Mouse (Mus musculus) kidney, adult 2 months (tissue): ENCODE data around the gene Mrps34.
A peak's percentile ranks its signal among the peaks of the same experiment; 100 is the strongest.

Source experiments
- CTCF ChIP-seq: fragments of 200-500 bp; conservative IDR thresholded peaks from 2 replicates; pipeline ENCODE4 v1.5.1; 2011; ENCODE audit warnings: low read depth, mild to moderate bottlenecking, control low read depth, low read length, moderate library complexity, mixed read lengths; ENCODE audit not compliant: insufficient read depth, insufficient read length
- POLR2A ChIP-seq: fragments of 200-500 bp; IDR thresholded peaks from one replicate; pipeline ENCODE4 v1.6.1; 2011; ENCODE audit warnings: low read depth, low read length, control low read depth

DNA sequence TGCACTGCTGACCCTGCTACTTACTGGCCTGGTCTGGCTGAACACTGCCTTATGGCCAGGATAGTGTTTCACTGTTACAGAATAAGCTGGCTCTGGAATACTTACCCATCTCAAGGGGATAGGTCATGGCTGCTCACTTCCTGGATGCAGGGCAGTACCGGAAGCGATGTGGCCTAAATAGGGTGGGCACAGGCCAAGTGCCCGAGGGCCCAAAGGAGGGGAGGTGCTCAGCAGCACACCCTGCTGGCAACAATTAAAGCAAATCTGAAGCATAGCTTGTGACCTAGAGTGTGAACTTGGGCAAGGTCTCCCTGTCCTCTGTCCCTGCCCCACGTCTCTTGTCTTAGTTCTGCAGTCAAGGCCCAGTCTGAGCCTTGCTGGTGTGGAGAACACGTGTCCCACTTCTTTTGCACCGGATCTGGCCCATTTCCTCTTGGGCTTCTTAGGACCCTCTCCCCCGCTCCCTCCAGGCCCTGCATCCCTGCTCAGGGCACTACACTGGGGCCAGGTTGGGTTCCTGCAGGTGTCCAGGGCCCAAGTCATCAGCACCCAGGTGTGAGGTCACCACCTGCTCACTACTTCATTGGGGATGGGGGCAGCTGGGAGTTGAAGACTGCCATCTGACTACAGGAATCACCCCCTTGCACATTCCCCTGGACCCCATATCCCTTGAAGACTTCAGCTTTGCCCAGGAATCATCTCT, 13.0 kb upstream of the Mrps34 start:
- TF ChIP-seq CTCF (peak; percentile 70), POLR2A (no peak)
